Mouse (Mus musculus) thymus, postnatal 36 days (tissue): ENCODE results near the gene Bicral.

Experiments used
- DNase-seq, 2 experiments: peaks; one replicate each; pipeline ENCODE4 v3.0.0; 2022; ENCODE audit warnings: mixed read lengths in 2 of 2

Bicral gene

GRCm38 (mm10) chr17:46750580-46750979 is 107.7 kb downstream of the Bicral start:
- no peak for DNase-seq

- DNase-seq = no peak
Measured at GRCm38 (mm10) chr17:46749282-46749681, 109.0 kb downstream of the Bicral start.
